Mouse (Mus musculus) 3T3-L1 (cell line): ENCODE measurements around the gene Sec63.

Experiments used
- DNase-seq: peaks from one replicate; pipeline ENCODE4 v3.0.0-alpha.2; 2015; ENCODE audit warnings: low read depth, low spot score

Gene Sec63

GRCm38 (mm10) chr10:42760999-42761900 lies at the start of gene Sec63:
Gene Sec63 (plus strand): TSS chr10:42761496.
- peak; percentile 95 for DNase-seq

- DNase-seq, result no peak
These were observed 46.6 kb upstream of the Sec63 start for GRCm38 (mm10) chr10:42714676-42715075.

DNA sequence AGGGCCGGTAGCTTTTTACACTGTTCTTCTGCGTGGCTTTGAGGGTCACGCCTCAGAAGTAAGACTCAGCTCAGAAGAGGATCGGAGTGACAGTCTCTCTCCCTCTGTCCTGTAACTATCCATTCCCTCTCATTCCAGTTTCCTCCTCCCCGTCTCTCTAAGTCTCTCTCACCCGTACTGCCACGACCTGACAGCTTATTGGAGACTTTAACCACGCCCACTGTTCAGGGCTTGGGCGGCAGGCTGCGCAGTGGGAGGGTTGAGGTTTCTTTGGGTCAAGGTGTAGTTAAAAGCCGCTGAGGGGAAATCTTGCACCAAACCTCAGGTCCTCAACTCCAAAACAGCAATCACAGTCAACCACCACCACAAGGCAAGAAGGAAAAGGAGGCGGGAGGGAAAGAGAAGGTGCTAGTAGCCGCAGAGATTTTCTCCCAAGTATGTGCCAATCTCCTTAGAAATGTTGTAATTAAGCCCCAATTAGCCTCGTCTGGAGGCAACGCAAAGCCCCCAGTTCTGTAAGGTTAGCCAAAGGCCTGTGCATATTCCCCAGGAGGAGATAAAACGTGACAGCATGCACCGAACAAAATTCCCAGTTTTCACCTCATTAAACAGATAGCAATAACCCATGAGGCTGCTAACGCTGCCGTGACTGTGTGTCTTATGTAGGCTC lies 45.8 kb upstream of the Sec63 start:
- DNase-seq, result no peak

GRCm38 (mm10) chr10:42722116-42722515 lies 39.2 kb upstream of the Sec63 start:
- DNase-seq, result no peak

DNA sequence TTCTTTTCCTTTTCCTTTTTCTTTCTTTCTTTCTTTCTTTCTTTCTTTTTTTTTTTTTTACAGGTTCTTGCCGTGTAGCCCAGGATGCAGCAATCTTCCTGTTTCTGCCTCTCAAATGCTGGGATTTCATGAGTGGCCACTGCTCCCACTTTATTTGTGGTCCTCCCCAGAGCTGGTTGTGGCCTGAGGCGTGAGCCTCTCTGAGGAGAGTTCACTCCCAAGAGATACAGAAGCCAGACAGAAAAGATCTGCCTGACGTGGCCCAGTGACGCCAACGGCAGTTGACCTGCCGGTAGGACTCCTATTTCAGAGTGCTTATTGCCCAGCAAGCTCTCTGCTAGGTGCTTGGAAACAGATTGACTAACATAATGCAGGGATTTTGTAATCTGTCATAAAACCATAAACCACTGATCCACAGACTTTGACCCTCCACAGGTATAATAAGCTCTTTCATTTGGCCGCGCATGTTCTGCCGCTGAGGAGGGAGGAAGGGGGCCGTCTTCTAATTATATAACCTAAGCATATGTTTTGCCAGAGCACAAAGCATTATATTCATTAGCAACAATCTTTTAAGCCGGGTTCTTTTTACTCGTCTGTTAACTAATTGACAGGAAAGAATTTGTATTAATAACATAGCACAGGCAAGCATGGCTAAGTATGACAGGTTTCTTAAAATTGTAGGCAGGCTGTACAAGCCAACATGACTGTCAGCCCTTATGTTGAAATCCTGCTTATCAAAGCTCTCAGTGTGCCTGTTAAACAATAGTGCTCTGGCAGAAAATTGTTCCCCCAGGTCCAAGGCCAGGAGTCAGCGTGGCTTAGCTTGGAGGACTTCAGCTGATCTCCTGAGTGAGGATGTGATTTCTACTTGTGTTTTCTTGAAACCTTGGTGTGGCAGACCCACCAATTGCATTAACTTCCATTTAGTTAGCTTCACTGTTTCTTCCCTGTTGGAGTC lies 37.7 kb upstream of the Sec63 start:
- no peak for DNase-seq

DNA sequence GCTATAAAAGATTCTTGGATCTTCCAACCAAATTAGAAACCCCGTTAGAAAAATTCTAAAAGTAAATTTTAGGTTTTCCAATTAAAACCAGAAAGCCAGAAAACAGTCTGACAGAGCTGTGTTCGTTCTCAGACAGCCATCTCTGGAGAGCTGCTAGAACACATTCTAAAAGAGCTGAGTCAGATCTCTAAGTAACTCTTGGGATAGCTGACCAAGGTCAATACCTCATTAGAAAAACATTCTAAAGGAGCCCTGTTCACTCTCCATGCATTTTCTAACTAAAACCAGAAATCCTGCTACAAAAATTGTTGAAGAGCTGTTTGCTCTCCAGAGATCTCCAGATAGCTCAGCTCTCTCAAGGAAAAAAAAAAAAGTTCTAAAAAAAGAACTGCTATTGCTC lies 31.7 kb upstream of the Sec63 start:
- peak; percentile 56 for DNase-seq

GRCm38 (mm10) chr10:42734546-42735060 lies 26.7 kb upstream of the Sec63 start:
- peak; percentile 71 for DNase-seq

DNA sequence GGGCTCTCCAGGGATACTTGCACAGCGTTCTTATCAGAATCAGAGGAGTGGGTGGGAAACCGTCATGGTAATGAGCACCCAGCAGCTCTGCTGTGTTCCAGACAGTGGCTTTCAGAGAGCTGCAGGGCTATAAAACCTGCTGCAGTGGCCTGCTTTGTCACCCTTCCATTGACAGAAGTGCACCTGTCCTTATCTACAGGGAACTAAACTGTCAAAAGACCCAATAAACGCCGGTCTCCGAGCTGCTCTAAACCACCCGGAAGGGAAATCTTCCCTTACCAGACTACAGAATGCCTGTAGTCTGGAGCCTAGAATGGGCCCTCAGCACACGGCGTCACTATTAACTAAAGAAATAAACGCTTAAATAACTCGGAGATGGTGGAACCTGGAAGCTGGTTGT lies 9.5 kb upstream of the Sec63 start:
- no peak for DNase-seq

DNA sequence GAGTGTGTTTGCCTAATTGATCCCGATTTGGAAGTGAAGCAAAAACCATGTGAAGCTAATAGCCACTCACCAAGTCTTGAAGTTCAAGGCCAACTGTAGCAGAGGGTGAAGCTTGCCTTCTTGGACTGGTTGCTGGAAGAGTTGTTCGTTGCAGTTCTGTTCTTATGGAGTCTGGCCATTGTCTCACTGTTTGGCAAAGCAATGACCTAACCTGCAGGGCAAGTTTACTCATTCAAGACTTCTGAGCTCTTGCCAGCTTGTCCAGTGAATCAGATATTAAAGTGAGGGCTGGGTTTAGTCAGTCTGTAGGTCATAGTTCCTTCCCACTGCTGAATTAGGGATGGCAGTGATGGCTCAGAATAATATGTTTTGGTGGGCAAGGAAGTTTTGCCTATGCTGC lies 7.0 kb upstream of the Sec63 start:
- DNase-seq, result peak; percentile 81

DNA sequence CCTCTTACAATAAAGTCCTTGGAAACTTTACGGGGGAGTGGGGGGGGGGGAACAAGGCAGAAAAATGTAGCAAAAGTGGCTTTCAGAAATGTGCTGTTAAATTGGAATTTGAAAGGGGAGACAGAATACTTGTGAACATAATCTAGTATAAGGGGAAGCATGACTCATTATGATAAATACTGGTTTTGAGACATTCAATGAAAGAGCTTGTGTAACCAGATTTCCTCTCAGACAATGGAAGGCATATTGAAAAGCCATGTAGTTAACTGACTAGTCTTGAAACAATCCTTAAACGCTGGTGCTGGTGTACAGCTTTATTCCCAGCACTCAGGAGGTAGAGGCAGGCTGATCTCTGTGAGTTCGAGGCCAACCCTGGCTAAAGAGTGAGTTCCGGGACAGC lies 1.6 kb upstream of the Sec63 start:
- DNase-seq, result peak; percentile 64

GRCm38 (mm10) chr10:42760329-42760728 lies 967 bp upstream of the Sec63 start:
- no peak for DNase-seq

- DNase-seq, result peak; percentile 59
These were observed 789 bp downstream of the Sec63 start for GRCm38 (mm10) chr10:42761901-42762669.

- DNase-seq, result no peak
These were observed 1.4 kb downstream of the Sec63 start for GRCm38 (mm10) chr10:42762670-42763058.

- DNase-seq, result no peak
These were observed 1.9 kb downstream of the Sec63 start for GRCm38 (mm10) chr10:42763246-42763645.

GRCm38 (mm10) chr10:42765344-42765743 lies 4.0 kb downstream of the Sec63 start:
- no peak for DNase-seq

DNA sequence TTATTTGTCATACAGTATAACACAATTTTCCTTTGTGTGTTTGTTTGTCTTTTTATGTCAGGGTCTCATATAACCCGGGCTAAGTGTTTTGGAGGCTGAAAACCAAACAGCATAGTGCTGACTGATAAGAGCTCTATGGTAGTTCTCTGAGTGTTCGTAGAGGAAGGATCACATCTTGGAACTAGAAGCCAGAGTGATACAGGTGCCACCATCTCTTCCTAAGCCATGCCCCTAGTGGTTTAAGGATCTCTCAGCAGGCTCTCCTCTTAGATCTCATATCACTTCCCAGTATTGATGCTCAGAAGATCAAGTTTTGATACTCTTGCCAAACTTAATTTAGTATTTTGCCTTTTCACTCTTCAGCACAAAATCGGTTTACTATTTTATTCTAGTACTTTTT lies 14.2 kb downstream of the Sec63 start:
- DNase-seq, result no peak

GRCm38 (mm10) chr10:42780753-42781152 lies 19.5 kb downstream of the Sec63 start:
- DNase-seq, result no peak

DNA sequence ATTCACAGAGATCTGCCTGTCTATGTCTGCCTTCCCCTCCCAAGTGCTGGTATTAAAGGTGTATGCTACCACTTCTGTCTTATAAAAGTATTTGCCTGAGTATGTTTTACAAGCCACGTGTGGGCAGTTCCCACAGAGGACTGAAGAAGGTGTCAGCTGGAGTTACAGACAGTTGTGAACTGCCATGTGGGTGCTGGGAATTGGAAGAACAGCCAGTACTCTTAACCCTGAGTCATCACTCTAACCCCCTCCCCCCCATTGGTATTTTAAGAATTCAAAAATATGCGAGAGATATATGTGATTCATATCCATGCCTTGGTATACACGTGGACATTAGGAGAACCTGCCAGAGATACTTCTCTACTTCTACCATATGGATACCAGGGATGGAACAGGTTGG lies 20.4 kb downstream of the Sec63 start:
- DNase-seq, result peak; percentile 78

- DNase-seq, result no peak
These were observed 39.6 kb downstream of the Sec63 start for GRCm38 (mm10) chr10:42800922-42801321.

- no peak for DNase-seq
These were observed 64.6 kb downstream of the Sec63 start for GRCm38 (mm10) chr10:42825923-42826322.

- DNase-seq, result no peak
These were observed 65.9 kb downstream of the Sec63 start for GRCm38 (mm10) chr10:42827155-42827554.
